Mouse (Mus musculus) bone marrow macrophage, adult 2 months (primary cell): ENCODE measurements around the gene Rplp2.

Source experiments
- CTCF ChIP-seq: IDR thresholded peaks from 2 replicates; pipeline ENCODE4 v1.5.1; 2012; ENCODE audit warnings: low read depth, mild to moderate bottlenecking, low read length, moderate library complexity
- POLR2A ChIP-seq: IDR thresholded peaks from 2 replicates; pipeline ENCODE4 v1.6.1; 2012; ENCODE audit warnings: mild to moderate bottlenecking, low read depth, low read length, borderline replicate concordance

DNA sequence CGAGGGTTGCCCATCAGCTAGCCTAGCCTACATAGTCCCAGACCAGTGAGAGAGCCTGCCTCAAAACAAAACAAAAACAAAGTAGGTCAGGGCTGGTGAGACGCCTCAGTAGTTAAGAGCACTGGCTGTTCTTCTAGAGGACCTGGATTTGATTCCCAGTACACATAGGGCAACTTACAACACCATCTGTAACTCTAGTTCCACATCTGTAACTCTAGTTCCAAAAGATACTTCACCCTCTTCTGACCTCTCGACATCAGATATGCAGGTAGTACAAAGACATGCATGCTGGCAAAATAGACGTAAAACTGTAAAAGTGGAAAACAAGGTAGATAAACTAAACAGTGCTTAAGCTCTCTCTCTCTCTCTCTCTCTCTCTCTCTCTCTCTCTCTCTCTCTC is 23.4 kb upstream of the Rplp2 start:
- TF ChIP-seq CTCF = no peak
- TF ChIP-seq POLR2A = no peak
